ENCODE assay signal across 10 mouse cellular contexts in the genomic region with DNA sequence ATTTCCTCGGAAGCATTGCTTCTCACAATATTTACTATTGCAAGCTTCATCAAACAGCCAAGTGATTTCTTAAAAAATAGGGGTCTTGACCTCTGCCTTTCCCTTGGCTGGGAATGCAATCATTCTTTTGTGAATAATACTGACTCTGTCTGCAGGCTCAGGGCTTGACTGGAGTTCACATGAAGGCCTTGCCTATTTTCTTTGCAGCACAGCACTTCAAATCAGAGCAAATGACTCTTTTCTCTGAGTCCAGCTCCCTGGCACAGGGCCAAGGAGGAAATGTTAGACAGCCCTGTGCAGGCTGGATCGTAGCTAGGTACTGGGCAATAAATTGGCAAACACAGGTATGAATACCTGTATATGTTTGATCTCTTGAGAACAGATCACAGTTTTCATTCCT.
DNase-seq lines count a peak whose midpoint lies in the region; ATAC-seq lines count a peak whose summit lies in the region.
"Had no signal": no experiment of that assay in that cellular context is flagged by ENCODE, and none has a peak within 500 bp of the region (broad histone marks: within the 10 kb centered on the region; RNA-seq: fewer than 3 reads in every experiment).

No protein-coding gene starts in this region.

- H3K4me1 ChIP-seq in forebrain, embryonic 15.5 days = peaks cover 7% of the 10 kb centered on the region; the same call in 1 of the 2 replicates
- 0 out of 2 replicates have a peak, but pooled peaks cover 3% of the 10 kb centered on the region for H3K4me1 ChIP-seq in forebrain, embryonic 13.5 days
- H3K4me1 ChIP-seq: embryonic facial prominence, embryonic 15.5 days; heart, embryonic 10.5 days had no signal

- H3K27me3 ChIP-seq in forebrain, embryonic 15.5 days = no peaks in the 10 kb centered on the region
- H3K27me3 ChIP-seq in forebrain, embryonic 13.5 days = no peaks in the 10 kb centered on the region
- H3K27me3 ChIP-seq: embryonic facial prominence, embryonic 15.5 days had no signal

- no peaks in the 10 kb centered on the region for H3K9me3 ChIP-seq in forebrain, embryonic 15.5 days
- H3K9me3 ChIP-seq in forebrain, embryonic 13.5 days (replicated peaks) = no peaks in the 10 kb centered on the region
- H3K9me3 ChIP-seq: embryonic facial prominence, embryonic 15.5 days; heart, embryonic 10.5 days had no signal

- no peak for ATAC-seq in forebrain, embryonic 15.5 days (replicated peaks)
- ATAC-seq in forebrain, embryonic 13.5 days = no peak

- H3K27ac ChIP-seq in forebrain, embryonic 15.5 days (replicated peaks) = no peak overlapping the region
- no peak overlapping the region for H3K27ac ChIP-seq in forebrain, embryonic 13.5 days
- H3K27ac ChIP-seq: embryonic facial prominence, embryonic 15.5 days; heart, embryonic 10.5 days had no signal

- no peak overlapping the region for H3K9ac ChIP-seq in forebrain, embryonic 15.5 days (replicated peaks)
- H3K9ac ChIP-seq in forebrain, embryonic 13.5 days = no peak overlapping the region
- H3K9ac ChIP-seq: embryonic facial prominence, embryonic 15.5 days had no signal

- no peaks in the 10 kb centered on the region for H3K36me3 ChIP-seq in forebrain, embryonic 15.5 days
- no peaks in the 10 kb centered on the region for H3K36me3 ChIP-seq in forebrain, embryonic 13.5 days (ENCODE audit: poor library complexity, severe bottlenecking)
- H3K36me3 ChIP-seq: embryonic facial prominence, embryonic 15.5 days; heart, embryonic 10.5 days had no signal

- H3K4me3 ChIP-seq in forebrain, embryonic 15.5 days = no peak overlapping the region
- H3K4me3 ChIP-seq in forebrain, embryonic 13.5 days = no peak overlapping the region
- H3K4me3 ChIP-seq: embryonic facial prominence, embryonic 15.5 days; heart, embryonic 10.5 days had no signal

- no peak overlapping the region for H3K4me2 ChIP-seq in forebrain, embryonic 15.5 days (replicated peaks)
- H3K4me2 ChIP-seq in forebrain, embryonic 13.5 days = no peak overlapping the region
- H3K4me2 ChIP-seq: embryonic facial prominence, embryonic 15.5 days had no signal

- DNase-seq in adrenal gland, postnatal 36 days = peak; percentile 0 to 6
- DNase-seq in adrenal gland, adult 2 months = no peak
- DNase-seq in ovary, postnatal 36 days (ENCODE audit: low spot score) = peak; percentile 5
- no peak for DNase-seq in ovary, postnatal 10 days (ENCODE audit: low spot score)
- DNase-seq in large intestine, adult 2 months (ENCODE audit: low read depth, low spot score) = peak; percentile 24
- DNase-seq in layer of hippocampus, postnatal 36 days = no peak

- 23% methylated on average over 2 of the region's 2 CpGs for WGBS in large intestine, adult 2 months
- WGBS in forebrain, embryonic 15.5 days = 59% methylated on average over 2 of the region's 2 CpGs
- WGBS in forebrain, embryonic 13.5 days = 46% methylated on average over 2 of the region's 2 CpGs

Comparison
In these comparisons a context has a peak if more than half of its experiments do, and no peak if none do; other contexts are left out.
1. DNase-seq: peak in adrenal gland, postnatal 36 days (2 of 2), ovary, postnatal 36 days (single experiment) and large intestine, adult 2 months (single experiment); none in adrenal gland, adult 2 months (single experiment), ovary, postnatal 10 days (single experiment) and layer of hippocampus, postnatal 36 days (0 of 2).